Mouse (Mus musculus): ENCODE results near the gene Fam207a. TPM values are rescaled to one million over a fixed set of nuclear protein-coding genes. Genes with fewer than 3 reads are reported as not detected.

Gene Fam207a
- total and polyA plus RNA-seq, 2 experiments from 2014 or later: 16.1 to 18.1 TPM

DNA sequence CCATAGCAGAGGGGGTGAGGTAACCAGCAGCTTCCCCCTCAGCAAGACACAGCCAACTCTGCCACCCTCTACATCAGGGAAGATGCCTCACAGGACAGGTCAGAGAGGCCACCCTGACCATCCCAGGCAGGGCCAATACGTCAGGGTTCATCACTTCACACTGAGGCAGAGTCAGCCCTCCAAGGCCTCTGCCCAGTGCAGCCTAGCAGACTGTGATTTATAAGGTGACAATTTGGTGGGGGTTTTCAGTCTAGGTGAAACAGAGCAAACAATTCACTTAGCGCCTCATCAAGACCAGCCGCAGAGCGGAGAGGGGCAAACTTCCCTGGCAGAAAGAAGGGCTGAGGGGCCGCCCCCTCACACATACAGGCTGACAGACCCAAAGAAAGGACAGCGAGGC is 17.3 kb downstream of the Fam207a start:
- Histone ChIP-seq H3K4me2 (ENCODE audit: low read depth, low read length) (no peak overlapping the region), H3K9ac (replicated peaks; ENCODE audit: low read depth, low read length) (no peak overlapping the region), H3K4me1 (ENCODE audit: control insufficient read depth, insufficient read depth) (no peaks in the 10 kb centered on the region), H3K27me3 (ENCODE audit: control insufficient read depth, insufficient read depth, low read length) (no peaks in the 10 kb centered on the region), H3K9me3 (replicated peaks; ENCODE audit: control insufficient read depth, low read length) (no peaks in the 10 kb centered on the region), H3K36me3 (replicated peaks; ENCODE audit: control insufficient read depth, insufficient read depth, low read length) (peaks cover 61% of the 10 kb centered on the region), H3K27ac (ENCODE audit: low read depth) (no peak overlapping the region), H3K4me3 (ENCODE audit: low read depth, low read length) (no peak overlapping the region)
- no peak for TF ChIP-seq EP300 (IDR thresholded peaks at IDR 0.05; ENCODE audit: low read depth)
- TF ChIP-seq CTCF (IDR thresholded peaks at IDR 0.05; ENCODE audit: low read depth): no peak
- DNase-seq (ENCODE audit: low spot score) (no peak), ATAC-seq (ENCODE audit: insufficient read depth, low read depth) (0 out of 2 replicates have a peak, but pooled peaks have one; percentile 27)
- WGBS: 85% methylated on average over 6 of the region's 6 CpGs

DNA sequence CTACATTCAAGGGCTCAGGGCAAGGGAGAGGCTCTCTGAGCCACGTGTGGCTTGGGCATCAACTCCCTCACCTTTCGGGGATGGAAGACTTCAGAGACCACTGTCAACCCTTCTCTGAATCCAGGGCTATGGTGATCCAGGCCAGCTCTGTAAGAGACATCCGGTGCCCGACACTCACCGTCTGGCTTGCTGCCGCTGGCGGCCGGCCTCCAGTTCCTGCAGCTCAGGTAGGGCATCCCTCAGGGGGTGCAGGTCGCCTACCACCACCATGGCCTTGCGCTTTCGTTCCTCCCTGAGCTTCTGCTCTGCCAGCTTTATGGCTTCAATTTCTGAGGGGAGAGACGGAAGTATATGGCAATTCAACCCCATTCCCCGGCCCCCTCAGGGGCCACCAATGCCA is 18.4 kb downstream of the Fam207a start:
- peaks cover 58% of the 10 kb centered on the region for H3K36me3 ChIP-seq (replicated peaks; ENCODE audit: control insufficient read depth, insufficient read depth, low read length)
- TF ChIP-seq CTCF (IDR thresholded peaks at IDR 0.05; ENCODE audit: low read depth): no peak
- no peak for TF ChIP-seq EP300 (IDR thresholded peaks at IDR 0.05; ENCODE audit: low read depth)
- H3K27ac ChIP-seq (ENCODE audit: low read depth): no peak overlapping the region
- no peaks in the 10 kb centered on the region for H3K4me1 ChIP-seq (ENCODE audit: control insufficient read depth, insufficient read depth)
- H3K27me3 ChIP-seq (ENCODE audit: control insufficient read depth, insufficient read depth, low read length): no peaks in the 10 kb centered on the region
- 93% methylated on average over 13 of the region's 13 CpGs for whole genome bisulfite sequencing
- ATAC-seq (ENCODE audit: insufficient read depth, low read depth) (no peak), DNase-seq (ENCODE audit: low spot score) (no peak)
- no peak overlapping the region for H3K4me2 ChIP-seq (ENCODE audit: low read depth, low read length)
- H3K4me3 ChIP-seq (ENCODE audit: low read depth, low read length): no peak overlapping the region
- H3K9me3 ChIP-seq (replicated peaks; ENCODE audit: control insufficient read depth, low read length): no peaks in the 10 kb centered on the region
- no peak overlapping the region for H3K9ac ChIP-seq (replicated peaks; ENCODE audit: low read depth, low read length)

DNA sequence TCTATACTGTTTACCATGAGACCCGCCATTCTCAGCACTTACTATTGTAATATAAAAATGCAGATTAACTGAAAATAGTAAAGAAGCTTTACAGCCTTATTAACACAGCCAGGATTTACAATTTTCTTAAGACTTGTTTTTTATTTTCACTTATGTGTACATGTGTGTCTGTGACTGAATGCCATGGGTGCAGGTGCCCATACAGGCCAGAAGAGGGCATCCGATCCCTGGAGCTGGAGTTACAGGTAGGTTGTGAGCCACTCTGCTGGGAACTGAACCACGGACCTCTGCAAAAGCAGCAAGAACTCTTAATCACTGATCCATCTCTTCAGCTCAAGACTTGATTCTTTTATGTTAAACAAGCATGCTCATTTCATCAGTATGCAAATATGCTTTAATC is 22.7 kb downstream of the Fam207a start:
- no peak for TF ChIP-seq CTCF (IDR thresholded peaks at IDR 0.05; ENCODE audit: low read depth)
- TF ChIP-seq EP300 (IDR thresholded peaks at IDR 0.05; ENCODE audit: low read depth): no peak
- Histone ChIP-seq H3K4me1 (ENCODE audit: control insufficient read depth, insufficient read depth) (no peaks in the 10 kb centered on the region), H3K4me3 (ENCODE audit: low read depth, low read length) (no peak overlapping the region), H3K36me3 (replicated peaks; ENCODE audit: control insufficient read depth, insufficient read depth, low read length) (peaks cover 57% of the 10 kb centered on the region), H3K27me3 (ENCODE audit: control insufficient read depth, insufficient read depth, low read length) (no peaks in the 10 kb centered on the region), H3K9ac (replicated peaks; ENCODE audit: low read depth, low read length) (no peak overlapping the region), H3K4me2 (ENCODE audit: low read depth, low read length) (no peak overlapping the region), H3K27ac (ENCODE audit: low read depth) (no peak overlapping the region), H3K9me3 (replicated peaks; ENCODE audit: control insufficient read depth, low read length) (no peaks in the 10 kb centered on the region)
- WGBS: 97% methylated on average over 3 of the region's 3 CpGs
- ATAC-seq (ENCODE audit: insufficient read depth, low read depth) (no peak), DNase-seq (ENCODE audit: low spot score) (no peak)

DNA sequence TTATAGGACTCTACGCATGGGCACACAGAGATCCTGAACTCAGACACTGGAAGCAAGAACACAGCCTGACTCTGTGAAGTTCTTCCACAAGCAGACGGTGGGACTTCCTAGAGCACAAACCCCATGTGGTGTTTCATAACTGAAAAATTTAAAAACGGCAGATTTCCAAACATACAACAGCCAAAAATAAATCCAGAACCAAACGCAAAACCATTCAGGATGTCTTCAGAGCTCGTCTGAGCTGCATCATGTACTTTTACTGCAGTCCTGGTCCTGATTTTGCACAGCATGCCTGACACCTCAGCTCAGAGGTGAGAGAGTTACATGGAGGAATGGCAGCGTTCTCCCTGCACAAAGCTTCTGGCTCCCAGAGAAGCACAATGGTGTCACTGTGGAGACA is 24.0 kb downstream of the Fam207a start:
- Histone ChIP-seq H3K4me2 (ENCODE audit: low read depth, low read length) (no peak overlapping the region), H3K9ac (replicated peaks; ENCODE audit: low read depth, low read length) (no peak overlapping the region), H3K9me3 (replicated peaks; ENCODE audit: control insufficient read depth, low read length) (no peaks in the 10 kb centered on the region), H3K27ac (ENCODE audit: low read depth) (no peak overlapping the region), H3K27me3 (ENCODE audit: control insufficient read depth, insufficient read depth, low read length) (no peaks in the 10 kb centered on the region), H3K4me3 (ENCODE audit: low read depth, low read length) (no peak overlapping the region), H3K36me3 (replicated peaks; ENCODE audit: control insufficient read depth, insufficient read depth, low read length) (peaks cover 62% of the 10 kb centered on the region), H3K4me1 (ENCODE audit: control insufficient read depth, insufficient read depth) (no peaks in the 10 kb centered on the region)
- DNase-seq (ENCODE audit: low spot score): no peak
- ATAC-seq (ENCODE audit: insufficient read depth, low read depth): no peak
- 84% methylated on average over 6 of the region's 6 CpGs for WGBS
- TF ChIP-seq CTCF (IDR thresholded peaks at IDR 0.05; ENCODE audit: low read depth) (no peak), EP300 (IDR thresholded peaks at IDR 0.05; ENCODE audit: low read depth) (no peak)

DNA sequence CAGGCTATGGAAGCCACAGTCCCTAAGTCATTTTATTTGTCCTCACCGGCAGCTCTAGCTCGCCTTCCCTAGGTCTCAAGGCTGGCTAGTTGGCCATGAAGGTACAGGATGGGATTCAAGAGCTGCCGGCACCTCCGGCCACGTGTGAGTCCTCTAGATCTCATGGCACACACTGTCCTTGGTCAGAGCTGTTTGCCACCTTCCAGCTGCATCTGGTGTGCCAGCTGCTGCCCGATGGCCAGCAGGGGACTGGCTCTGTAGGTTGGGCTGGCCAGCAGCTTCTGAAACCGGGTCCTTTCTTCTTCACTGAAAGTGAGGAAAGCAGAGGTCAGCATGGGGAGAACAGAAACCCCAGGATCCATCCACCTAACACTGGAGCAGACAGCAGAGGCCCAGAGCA is 27.4 kb downstream of the Fam207a start:
- DNase-seq (ENCODE audit: low spot score): no peak
- Histone ChIP-seq H3K4me1 (ENCODE audit: control insufficient read depth, insufficient read depth) (peaks cover 15% of the 10 kb centered on the region), H3K4me3 (ENCODE audit: low read depth, low read length) (no peak overlapping the region), H3K36me3 (replicated peaks; ENCODE audit: control insufficient read depth, insufficient read depth, low read length) (peaks cover 44% of the 10 kb centered on the region), H3K4me2 (ENCODE audit: low read depth, low read length) (no peak overlapping the region), H3K9me3 (replicated peaks; ENCODE audit: control insufficient read depth, low read length) (no peaks in the 10 kb centered on the region), H3K27ac (ENCODE audit: low read depth) (no peak overlapping the region), H3K9ac (replicated peaks; ENCODE audit: low read depth, low read length) (no peak overlapping the region), H3K27me3 (ENCODE audit: control insufficient read depth, insufficient read depth, low read length) (no peaks in the 10 kb centered on the region)
- TF ChIP-seq EP300 (IDR thresholded peaks at IDR 0.05; ENCODE audit: low read depth) (no peak), CTCF (IDR thresholded peaks at IDR 0.05; ENCODE audit: low read depth) (no peak)
- WGBS: 96% methylated on average over 7 of the region's 7 CpGs
- no peak for ATAC-seq (ENCODE audit: insufficient read depth, low read depth)

DNA sequence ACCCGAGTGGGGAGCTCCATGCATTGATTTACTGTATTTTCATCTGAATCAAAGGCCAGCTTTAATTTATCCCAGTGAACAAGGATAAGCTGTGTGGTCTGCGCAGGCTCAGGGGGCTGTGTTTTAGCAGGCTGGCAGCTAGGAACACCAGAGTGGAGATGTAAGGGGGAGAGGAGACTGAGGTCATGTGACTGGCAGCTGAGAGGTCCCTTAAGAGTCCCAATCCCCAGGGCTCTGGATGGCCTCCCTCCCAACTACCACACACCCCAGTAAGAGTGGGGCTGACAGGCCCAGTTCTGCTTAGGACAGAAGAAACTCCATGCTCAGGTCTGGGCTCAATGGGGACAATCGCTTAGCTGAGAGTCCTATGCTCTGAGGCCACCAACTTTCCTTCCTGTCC is 29.8 kb downstream of the Fam207a start:
- no peak overlapping the region for H3K27ac ChIP-seq (ENCODE audit: low read depth)

More for the DNA sequence above, 29.8 kb downstream of the Fam207a start:
- DNase-seq (ENCODE audit: low spot score) (no peak), ATAC-seq (ENCODE audit: insufficient read depth, low read depth) (no peak)
- no peak overlapping the region for H3K4me3 ChIP-seq (ENCODE audit: low read depth, low read length)
- no peaks in the 10 kb centered on the region for H3K9me3 ChIP-seq (replicated peaks; ENCODE audit: control insufficient read depth, low read length)
- no peak overlapping the region for H3K4me2 ChIP-seq (ENCODE audit: low read depth, low read length)
- H3K36me3 ChIP-seq (replicated peaks; ENCODE audit: control insufficient read depth, insufficient read depth, low read length): peaks cover 41% of the 10 kb centered on the region
- whole genome bisulfite sequencing: 73% methylated on average over 3 of the region's 3 CpGs
- H3K27me3 ChIP-seq (ENCODE audit: control insufficient read depth, insufficient read depth, low read length): no peaks in the 10 kb centered on the region
- H3K4me1 ChIP-seq (ENCODE audit: control insufficient read depth, insufficient read depth): peaks cover 18% of the 10 kb centered on the region
- TF ChIP-seq EP300 (IDR thresholded peaks at IDR 0.05; ENCODE audit: low read depth) (no peak), CTCF (IDR thresholded peaks at IDR 0.05; ENCODE audit: low read depth) (no peak)
- no peak overlapping the region for H3K9ac ChIP-seq (replicated peaks; ENCODE audit: low read depth, low read length)
